Mouse (Mus musculus): ENCODE data around the gene Dpf1.

Dpf1 gene

GRCm38 (mm10) chr7:29303738-29304462 lies at the start of gene Dpf1:
Dpf1 (plus strand) TSS chr7:29303951.
- peak; percentile 87 to 93 for DNase-seq

- DNase-seq, result no peak
These were observed 47.9 kb upstream of the Dpf1 start for GRCm38 (mm10) chr7:29255875-29256274.

- DNase-seq, result peak; percentile 80 to 87
These were observed 46.4 kb upstream of the Dpf1 start for GRCm38 (mm10) chr7:29257368-29257767.

- no peak for DNase-seq
These were observed 43.7 kb upstream of the Dpf1 start for GRCm38 (mm10) chr7:29259781-29260730.

- DNase-seq, result no peak
These were observed 41.6 kb upstream of the Dpf1 start for GRCm38 (mm10) chr7:29262151-29262550.

GRCm38 (mm10) chr7:29263831-29264230 lies 39.9 kb upstream of the Dpf1 start:
- DNase-seq, result no peak

GRCm38 (mm10) chr7:29265636-29266035 lies 38.1 kb upstream of the Dpf1 start:
- no peak for DNase-seq

- DNase-seq, result no peak
These were observed 36.8 kb upstream of the Dpf1 start for GRCm38 (mm10) chr7:29266931-29267330.

- no peak for DNase-seq
These were observed 33.3 kb upstream of the Dpf1 start for GRCm38 (mm10) chr7:29270445-29270844.

GRCm38 (mm10) chr7:29271687-29272465 lies 31.9 kb upstream of the Dpf1 start:
- no peak for DNase-seq

GRCm38 (mm10) chr7:29276715-29277114 lies 27.0 kb upstream of the Dpf1 start:
- DNase-seq, result no peak

GRCm38 (mm10) chr7:29277510-29277909 lies 26.2 kb upstream of the Dpf1 start:
- DNase-seq, result no peak

GRCm38 (mm10) chr7:29279261-29279660 lies 24.5 kb upstream of the Dpf1 start:
- no peak for DNase-seq

- DNase-seq, result no peak
These were observed 23.8 kb upstream of the Dpf1 start for GRCm38 (mm10) chr7:29279924-29280323.

- no peak for DNase-seq
These were observed 22.9 kb upstream of the Dpf1 start for GRCm38 (mm10) chr7:29280801-29281200.

GRCm38 (mm10) chr7:29281201-29282073 lies 22.3 kb upstream of the Dpf1 start, which contains the start of gene Spint2:
Spint2 (minus strand) TSS chr7:29281912.
- peak; percentile 89 to 93 for DNase-seq

- DNase-seq, result no peak
These were observed 21.6 kb upstream of the Dpf1 start for GRCm38 (mm10) chr7:29282074-29282554.

GRCm38 (mm10) chr7:29283876-29284275 lies 19.9 kb upstream of the Dpf1 start:
- no peak for DNase-seq

- DNase-seq, result no peak
These were observed 19.2 kb upstream of the Dpf1 start for GRCm38 (mm10) chr7:29284523-29284922.

GRCm38 (mm10) chr7:29287481-29287880 lies 16.3 kb upstream of the Dpf1 start:
- DNase-seq, result no peak

GRCm38 (mm10) chr7:29288079-29288478 lies 15.7 kb upstream of the Dpf1 start:
- DNase-seq, result peak in 1 of 2 experiments; percentile 59

Data from lung, postnatal 4 days (tissue).